Mouse (Mus musculus): ENCODE measurements around the gene Ppp1r11. TPM values are rescaled to one million over a fixed set of nuclear protein-coding genes. Genes with fewer than 3 reads are reported as not detected.

Ppp1r11 gene
- polyA plus RNA-seq, 1 experiment from 2014 or later, result 78.5 TPM

GRCm38 (mm10) chr17:36914108-36914507, 37.4 kb downstream of the Ppp1r11 start:
- no peak for ATAC-seq (replicated peaks; ENCODE audit: low FRiP score)
- Histone ChIP-seq H3K27me3 (replicated peaks; ENCODE audit: control insufficient read depth, insufficient read depth, low read length) (peaks cover 6% of the 10 kb centered on the region; the same call in 1 of the 2 replicates), H3K36me3 (ENCODE audit: control insufficient read depth, insufficient read depth, low read length) (no peaks in the 10 kb centered on the region), H3K4me2 (no peak overlapping the region), H3K27ac (ENCODE audit: low read depth, low read length) (no peak overlapping the region), H3K9me3 (ENCODE audit: control insufficient read depth, low read length) (no peaks in the 10 kb centered on the region), H3K4me3 (ENCODE audit: low read depth, low read length) (no peak overlapping the region), H3K9ac (ENCODE audit: low read depth, low read length) (no peak overlapping the region), H3K4me1 (replicated peaks; ENCODE audit: control insufficient read depth, insufficient read depth, low read length) (no peaks in the 10 kb centered on the region)
- 23% methylated on average over 2 of the region's 2 CpGs for WGBS
- DNase-seq (ENCODE audit: low spot score), result no peak

DNA sequence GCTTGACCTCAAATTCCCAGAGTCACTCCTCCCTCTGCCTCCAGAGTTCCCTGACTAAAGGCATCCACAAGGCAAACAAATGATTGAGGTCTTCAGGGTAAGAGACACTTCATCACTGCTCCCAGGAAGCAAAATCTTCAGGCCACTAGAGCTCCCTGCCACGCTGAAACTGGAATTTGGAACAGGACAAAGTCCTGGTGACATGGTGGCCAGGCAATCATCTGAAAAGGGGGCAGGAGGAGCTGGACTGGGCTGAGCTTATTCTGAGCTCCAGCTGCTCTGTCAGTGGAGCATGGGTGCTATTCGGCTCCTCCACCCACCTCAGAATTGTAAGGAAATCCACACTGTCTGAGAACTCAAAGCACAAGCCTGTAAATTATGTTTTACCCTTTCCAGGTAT, 39.5 kb downstream of the Ppp1r11 start:
- 48% methylated on average over 2 of the region's 2 CpGs for WGBS
- DNase-seq (ENCODE audit: low spot score), result no peak
- no peaks in the 10 kb centered on the region for H3K36me3 ChIP-seq (ENCODE audit: control insufficient read depth, insufficient read depth, low read length)
- no peaks in the 10 kb centered on the region for H3K9me3 ChIP-seq (ENCODE audit: control insufficient read depth, low read length)
- H3K27ac ChIP-seq (ENCODE audit: low read depth, low read length), result no peak overlapping the region
- H3K4me1 ChIP-seq (replicated peaks; ENCODE audit: control insufficient read depth, insufficient read depth, low read length), result no peaks in the 10 kb centered on the region
- no peak overlapping the region for H3K9ac ChIP-seq (ENCODE audit: low read depth, low read length)
- peaks cover 6% of the 10 kb centered on the region; the same call in 1 of the 2 replicates for H3K27me3 ChIP-seq (replicated peaks; ENCODE audit: control insufficient read depth, insufficient read depth, low read length)
- no peak for ATAC-seq (replicated peaks; ENCODE audit: low FRiP score)
- H3K4me3 ChIP-seq (ENCODE audit: low read depth, low read length), result no peak overlapping the region
- H3K4me2 ChIP-seq, result no peak overlapping the region

GRCm38 (mm10) chr17:36909802-36910201, 41.7 kb downstream of the Ppp1r11 start:
- no peak overlapping the region for H3K4me2 ChIP-seq
- H3K9me3 ChIP-seq (ENCODE audit: control insufficient read depth, low read length), result no peaks in the 10 kb centered on the region
- 52% methylated on average over 4 of the region's 4 CpGs for WGBS
- H3K36me3 ChIP-seq (ENCODE audit: control insufficient read depth, insufficient read depth, low read length), result no peaks in the 10 kb centered on the region
- peaks cover 5% of the 10 kb centered on the region; the same call in 1 of the 2 replicates for H3K27me3 ChIP-seq (replicated peaks; ENCODE audit: control insufficient read depth, insufficient read depth, low read length)
- no peak for DNase-seq (ENCODE audit: low spot score)
- H3K4me3 ChIP-seq (ENCODE audit: low read depth, low read length), result no peak overlapping the region
- ATAC-seq (replicated peaks; ENCODE audit: low FRiP score), result no peak
- H3K4me1 ChIP-seq (replicated peaks; ENCODE audit: control insufficient read depth, insufficient read depth, low read length), result no peaks in the 10 kb centered on the region
- no peak overlapping the region for H3K27ac ChIP-seq (ENCODE audit: low read depth, low read length)
- H3K9ac ChIP-seq (ENCODE audit: low read depth, low read length), result no peak overlapping the region

- 46% methylated on average over 1 of the region's 1 CpGs for WGBS
Observed at GRCm38 (mm10) chr17:36908235-36908634, 43.3 kb downstream of the Ppp1r11 start.

DNA sequence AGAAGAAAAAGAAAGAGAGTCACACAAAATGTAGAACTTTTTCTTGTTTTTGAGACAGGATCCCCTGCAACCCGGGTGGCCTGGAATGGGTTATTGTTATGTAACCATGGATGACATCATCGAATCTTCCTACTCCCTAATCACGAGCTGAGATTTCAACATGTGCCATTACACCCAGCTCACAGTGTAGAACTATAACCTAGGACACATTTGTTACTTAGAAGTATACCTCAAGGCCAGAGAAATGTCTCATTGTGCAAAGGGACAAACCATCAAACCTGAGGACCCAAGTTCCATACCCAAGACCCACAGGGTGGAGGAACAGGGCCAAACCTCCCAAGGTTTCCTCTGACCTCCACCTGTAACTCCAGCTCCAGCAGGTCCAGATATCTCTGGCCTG, 47.9 kb downstream of the Ppp1r11 start:
- H3K4me3 ChIP-seq (ENCODE audit: low read depth, low read length), result no peak overlapping the region
- no peak overlapping the region for H3K27ac ChIP-seq (ENCODE audit: low read depth, low read length)
- no peak overlapping the region for H3K4me2 ChIP-seq
- H3K9ac ChIP-seq (ENCODE audit: low read depth, low read length), result no peak overlapping the region
- WGBS, result 61% methylated on average over 3 of the region's 3 CpGs
- DNase-seq (ENCODE audit: low spot score) (no peak), ATAC-seq (replicated peaks; ENCODE audit: low FRiP score) (no peak)
- H3K36me3 ChIP-seq (ENCODE audit: control insufficient read depth, insufficient read depth, low read length), result no peaks in the 10 kb centered on the region
- no peaks in the 10 kb centered on the region for H3K4me1 ChIP-seq (replicated peaks; ENCODE audit: control insufficient read depth, insufficient read depth, low read length)
- H3K9me3 ChIP-seq (ENCODE audit: control insufficient read depth, low read length), result no peaks in the 10 kb centered on the region
- H3K27me3 ChIP-seq (replicated peaks; ENCODE audit: control insufficient read depth, insufficient read depth, low read length), result peaks cover 7% of the 10 kb centered on the region; the same call in 1 of the 2 replicates

More at GRCm38 (mm10) chr17:36908235-36908634, 43.3 kb downstream of the Ppp1r11 start:
- H3K9ac ChIP-seq (ENCODE audit: low read depth, low read length), result no peak overlapping the region
- DNase-seq (ENCODE audit: low spot score) (no peak), ATAC-seq (replicated peaks; ENCODE audit: low FRiP score) (no peak)
- no peaks in the 10 kb centered on the region for H3K4me1 ChIP-seq (replicated peaks; ENCODE audit: control insufficient read depth, insufficient read depth, low read length)
- no peak overlapping the region for H3K4me3 ChIP-seq (ENCODE audit: low read depth, low read length)
- H3K9me3 ChIP-seq (ENCODE audit: control insufficient read depth, low read length), result no peaks in the 10 kb centered on the region
- H3K4me2 ChIP-seq, result no peak overlapping the region
- no peaks in the 10 kb centered on the region for H3K36me3 ChIP-seq (ENCODE audit: control insufficient read depth, insufficient read depth, low read length)
- H3K27me3 ChIP-seq (replicated peaks; ENCODE audit: control insufficient read depth, insufficient read depth, low read length), result peaks cover 5% of the 10 kb centered on the region; the same call in 1 of the 2 replicates
- H3K27ac ChIP-seq (ENCODE audit: low read depth, low read length), result no peak overlapping the region

DNA sequence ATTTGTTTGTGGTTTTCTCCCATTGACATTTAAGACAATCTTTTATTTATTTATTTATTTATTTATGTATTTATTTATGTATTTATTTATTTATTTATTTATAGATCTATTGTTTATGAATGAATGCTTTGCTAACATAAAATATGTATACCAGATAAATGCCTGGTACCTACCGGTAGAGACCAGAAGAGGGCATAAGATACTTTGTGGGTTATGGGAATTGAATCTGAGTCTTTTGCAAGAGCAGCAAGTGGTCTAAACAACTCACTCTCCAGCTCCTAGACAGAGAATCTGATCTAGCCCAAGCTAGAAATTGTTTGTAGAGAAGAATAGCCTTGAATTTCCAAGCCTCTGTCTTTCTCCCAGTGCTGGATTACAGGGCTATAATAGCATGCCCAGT, 50.9 kb downstream of the Ppp1r11 start:
- WGBS, result 44% methylated on average over 1 of the region's 1 CpGs
- no peaks in the 10 kb centered on the region for H3K36me3 ChIP-seq (ENCODE audit: control insufficient read depth, insufficient read depth, low read length)
- no peak overlapping the region for H3K4me3 ChIP-seq (ENCODE audit: low read depth, low read length)
- H3K27ac ChIP-seq (ENCODE audit: low read depth, low read length), result no peak overlapping the region
- no peak overlapping the region for H3K9ac ChIP-seq (ENCODE audit: low read depth, low read length)
- H3K4me2 ChIP-seq, result no peak overlapping the region
- peaks cover 17% of the 10 kb centered on the region; the same call in 1 of the 2 replicates for H3K27me3 ChIP-seq (replicated peaks; ENCODE audit: control insufficient read depth, insufficient read depth, low read length)
- ATAC-seq (replicated peaks; ENCODE audit: low FRiP score) (no peak), DNase-seq (ENCODE audit: low spot score) (no peak)
- no peaks in the 10 kb centered on the region for H3K4me1 ChIP-seq (replicated peaks; ENCODE audit: control insufficient read depth, insufficient read depth, low read length)
- H3K9me3 ChIP-seq (ENCODE audit: control insufficient read depth, low read length), result no peaks in the 10 kb centered on the region

- no peaks in the 10 kb centered on the region for H3K4me1 ChIP-seq (replicated peaks; ENCODE audit: control insufficient read depth, insufficient read depth, low read length)
- ATAC-seq (replicated peaks; ENCODE audit: low FRiP score) (no peak), DNase-seq (ENCODE audit: low spot score) (no peak)
- no peaks in the 10 kb centered on the region for H3K36me3 ChIP-seq (ENCODE audit: control insufficient read depth, insufficient read depth, low read length)
- H3K9ac ChIP-seq (ENCODE audit: low read depth, low read length), result no peak overlapping the region
- no peak overlapping the region for H3K4me3 ChIP-seq (ENCODE audit: low read depth, low read length)
- WGBS, result 78% methylated on average over 5 of the region's 5 CpGs
- H3K27ac ChIP-seq (ENCODE audit: low read depth, low read length), result no peak overlapping the region
- peaks cover 14% of the 10 kb centered on the region; the same call in 1 of the 2 replicates for H3K27me3 ChIP-seq (replicated peaks; ENCODE audit: control insufficient read depth, insufficient read depth, low read length)
- no peaks in the 10 kb centered on the region for H3K9me3 ChIP-seq (ENCODE audit: control insufficient read depth, low read length)
- H3K4me2 ChIP-seq, result no peak overlapping the region
Observed at GRCm38 (mm10) chr17:36900001-36900400, 51.5 kb downstream of the Ppp1r11 start.

DNA sequence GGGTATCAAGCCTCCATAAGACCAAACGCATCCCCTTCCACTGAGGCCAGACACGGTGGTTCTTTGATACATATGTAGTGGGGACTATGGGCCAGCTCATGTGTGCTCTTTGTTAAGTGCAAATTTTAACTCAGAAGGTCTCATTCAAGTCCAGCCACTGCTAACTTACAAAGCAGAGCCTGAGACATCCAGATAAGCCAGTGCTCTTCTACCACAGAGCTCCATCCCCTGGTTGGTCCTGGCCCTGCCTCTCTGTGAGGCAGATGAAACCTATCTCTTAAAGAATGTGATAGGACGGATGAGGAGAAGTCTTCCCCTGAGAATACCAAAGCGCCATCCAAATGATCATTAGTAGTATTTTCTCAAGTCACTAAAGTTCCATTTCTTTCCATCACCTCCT, 52.2 kb downstream of the Ppp1r11 start:
- H3K9me3 ChIP-seq (ENCODE audit: control insufficient read depth, low read length), result no peaks in the 10 kb centered on the region
- no peak overlapping the region for H3K27ac ChIP-seq (ENCODE audit: low read depth, low read length)
- WGBS, result 65% methylated on average over 4 of the region's 4 CpGs
- no peak overlapping the region for H3K9ac ChIP-seq (ENCODE audit: low read depth, low read length)
- H3K36me3 ChIP-seq (ENCODE audit: control insufficient read depth, insufficient read depth, low read length), result no peaks in the 10 kb centered on the region
- H3K4me2 ChIP-seq, result no peak overlapping the region
- no peak overlapping the region for H3K4me3 ChIP-seq (ENCODE audit: low read depth, low read length)
- ATAC-seq (replicated peaks; ENCODE audit: low FRiP score) (no peak), DNase-seq (ENCODE audit: low spot score) (no peak)
- H3K4me1 ChIP-seq (replicated peaks; ENCODE audit: control insufficient read depth, insufficient read depth, low read length), result no peaks in the 10 kb centered on the region
- peaks cover 14% of the 10 kb centered on the region; the same call in 1 of the 2 replicates for H3K27me3 ChIP-seq (replicated peaks; ENCODE audit: control insufficient read depth, insufficient read depth, low read length)
